Mouse (Mus musculus): ENCODE measurements at regions not wholly inside any gene's neighbourhood (a gene's known extent, or its start where the extent isn't known, plus 50 kb on each side); places are given as distances from the start of the nearest gene placed in this dataset.
A peak's percentile ranks its signal among the peaks of the same experiment; 100 is the strongest.

DNA sequence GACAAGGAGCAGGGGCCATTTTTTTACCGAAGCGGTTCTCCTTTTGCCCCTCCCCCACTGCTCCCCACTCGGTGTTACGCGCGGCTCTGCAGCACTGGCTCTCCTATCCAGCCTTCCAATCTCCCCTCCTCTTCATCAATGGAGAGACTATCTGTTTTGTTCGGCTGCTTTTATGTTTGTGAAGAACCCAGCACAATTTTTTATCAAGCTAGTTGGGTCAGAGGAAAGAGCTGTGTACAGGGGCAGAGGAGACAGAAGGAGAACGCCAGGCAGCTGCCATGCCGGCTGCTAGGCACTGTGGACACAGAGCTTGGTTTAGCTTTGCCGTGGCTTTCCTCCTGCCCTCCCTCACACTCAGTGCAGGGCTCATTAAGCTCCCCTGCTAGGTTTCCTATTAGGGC, 280.3 kb downstream of the Sox11 start:
- DNase-seq (ENCODE audit: low spot score in 2 of 2): peak in 1 of 2 experiments; percentile 31

DNA sequence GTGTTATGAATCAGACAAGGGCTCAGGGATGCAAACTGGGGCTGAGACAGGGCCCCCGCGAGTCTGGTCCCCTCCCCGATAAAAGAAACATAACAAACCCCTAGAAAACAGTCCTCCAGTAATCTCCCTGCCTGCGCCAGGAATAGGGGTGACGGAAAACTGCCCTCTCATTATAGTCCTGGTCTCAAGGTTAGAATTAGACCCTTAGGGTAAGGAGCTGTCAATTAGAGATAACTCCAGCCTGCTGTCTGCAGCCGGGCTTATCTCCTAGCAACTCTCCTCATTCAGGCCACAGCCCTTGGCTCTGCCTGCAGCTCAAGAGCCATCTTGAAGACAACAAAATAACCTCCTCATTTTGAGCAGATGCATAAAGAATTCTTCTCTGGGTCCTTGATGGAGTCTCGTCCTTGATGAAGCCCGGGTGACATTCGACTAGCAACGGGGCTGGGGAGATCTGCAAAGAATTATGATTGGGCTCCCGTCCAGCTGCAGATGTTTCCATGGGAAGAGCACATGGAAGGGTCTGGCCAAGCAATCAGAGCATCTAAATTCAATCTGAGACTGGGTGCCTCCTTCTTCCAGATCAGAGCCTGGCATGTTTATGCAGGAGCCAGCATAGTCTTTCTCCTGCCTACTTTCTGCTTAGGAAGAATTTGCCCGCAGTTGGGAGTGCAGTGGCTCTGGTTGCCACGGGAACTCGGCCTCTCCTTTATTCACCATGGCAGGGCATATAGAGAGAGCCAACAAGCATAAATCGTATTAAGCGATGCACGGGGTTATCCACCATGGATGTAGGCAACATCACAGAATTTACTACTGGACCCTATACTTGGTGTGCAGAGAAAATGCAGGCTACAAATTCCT, 281.2 kb downstream of the Sox11 start:
- DNase-seq (ENCODE audit: low spot score in 2 of 2): peak in 1 of 2 experiments; percentile 35

DNA sequence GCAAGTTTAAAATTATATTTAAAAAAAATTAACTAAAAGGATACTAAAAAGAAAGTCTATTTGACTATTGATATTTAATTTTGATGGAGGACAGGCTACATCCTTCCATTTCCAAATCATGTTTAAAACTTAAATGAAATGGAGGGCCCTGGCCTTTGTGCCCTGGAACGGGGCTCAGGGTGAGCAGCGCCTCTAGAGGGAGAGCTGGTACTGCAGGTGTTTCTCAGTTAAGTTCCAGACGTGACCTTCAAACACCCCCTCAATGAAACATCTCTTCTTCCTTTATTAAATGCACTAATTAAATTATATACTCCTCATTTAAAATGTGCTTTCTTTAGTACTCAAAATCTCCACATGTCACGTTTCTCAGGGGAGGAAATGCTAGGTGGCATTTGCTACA, 282.5 kb downstream of the Sox11 start:
- DNase-seq (ENCODE audit: low spot score in 2 of 2): no peak

DNA sequence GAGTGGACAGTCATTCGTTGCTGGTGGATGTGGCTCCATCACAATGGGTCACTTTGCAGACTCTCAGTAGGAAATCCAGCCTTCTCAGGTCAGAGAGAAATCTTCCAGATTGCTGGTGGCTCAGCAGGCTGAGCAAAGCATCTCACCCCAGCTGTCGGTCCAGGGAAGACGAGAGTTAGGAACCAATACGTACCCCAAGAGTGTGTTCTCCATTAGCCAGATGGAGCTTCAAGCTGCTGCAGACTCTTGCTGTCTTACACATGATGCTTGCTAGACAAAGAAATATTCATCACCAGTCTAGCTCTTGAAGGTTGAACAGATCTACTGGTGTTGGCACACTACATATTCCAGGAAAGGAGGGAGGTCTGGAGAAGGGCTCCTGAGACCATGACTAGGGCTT, 288.0 kb downstream of the Sox11 start:
- DNase-seq (ENCODE audit: low spot score in 2 of 2): no peak

DNA sequence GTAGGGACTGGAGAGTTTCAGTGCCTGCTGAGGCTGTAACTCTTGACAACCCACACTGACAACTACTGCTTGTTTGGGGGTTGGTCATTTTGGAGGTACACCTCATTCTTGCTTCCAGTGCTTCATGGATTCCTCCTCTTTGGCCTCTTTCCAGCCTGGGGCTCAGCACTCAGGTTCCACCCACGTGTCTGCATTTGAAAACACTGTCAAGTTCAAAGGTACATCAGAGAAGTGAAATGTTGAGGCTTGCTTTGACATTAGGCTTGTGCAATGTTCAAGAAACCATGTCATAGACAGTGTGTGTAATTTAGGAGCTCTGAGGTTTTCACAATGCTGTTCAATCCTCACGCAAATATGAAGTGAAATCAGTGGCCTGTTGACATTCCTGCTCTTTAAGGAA, 304.5 kb downstream of the Sox11 start:
- no peak for DNase-seq (ENCODE audit: low spot score in 2 of 2)

DNA sequence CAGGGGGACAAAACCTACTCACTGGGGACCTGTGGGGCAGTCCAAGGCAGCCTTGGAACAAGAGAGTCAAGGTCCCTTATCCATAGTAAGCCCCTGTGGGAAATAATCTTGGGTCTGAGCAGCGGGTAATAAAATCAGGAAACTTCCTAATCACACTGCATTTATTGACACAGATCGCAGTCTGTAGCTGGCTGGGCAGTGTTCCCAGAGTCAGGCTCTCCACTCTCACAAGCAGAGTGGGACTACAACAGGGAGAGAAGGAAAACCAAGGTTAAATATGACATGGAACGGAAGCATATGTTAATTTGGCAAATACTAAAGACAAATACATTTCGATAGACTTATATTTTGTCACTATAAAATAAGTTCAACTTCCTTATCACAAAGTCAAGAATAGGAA, 322.6 kb downstream of the Sox11 start:
- DNase-seq (ENCODE audit: low spot score in 2 of 2): no peak

DNA sequence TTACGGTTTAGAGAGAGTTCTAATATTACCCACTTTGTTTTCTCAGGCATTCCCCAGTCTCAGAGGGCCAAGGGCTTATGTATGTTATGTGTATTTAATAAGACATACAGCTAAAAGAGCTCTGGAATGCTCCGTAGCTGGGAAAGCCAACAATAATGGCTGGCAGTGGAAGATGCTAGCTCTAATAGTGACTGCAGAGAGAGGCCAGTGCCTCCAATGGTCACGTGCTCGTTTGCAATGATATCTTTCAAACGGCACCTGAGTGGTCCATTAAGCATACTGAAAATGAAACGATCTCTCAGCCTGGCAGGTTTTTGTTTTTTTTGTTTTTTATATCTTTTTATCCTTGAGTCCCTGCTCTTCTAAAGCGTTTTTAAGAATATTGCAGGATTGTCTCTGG, 324.0 kb downstream of the Sox11 start:
- no peak for DNase-seq (ENCODE audit: low spot score in 2 of 2)

DNA sequence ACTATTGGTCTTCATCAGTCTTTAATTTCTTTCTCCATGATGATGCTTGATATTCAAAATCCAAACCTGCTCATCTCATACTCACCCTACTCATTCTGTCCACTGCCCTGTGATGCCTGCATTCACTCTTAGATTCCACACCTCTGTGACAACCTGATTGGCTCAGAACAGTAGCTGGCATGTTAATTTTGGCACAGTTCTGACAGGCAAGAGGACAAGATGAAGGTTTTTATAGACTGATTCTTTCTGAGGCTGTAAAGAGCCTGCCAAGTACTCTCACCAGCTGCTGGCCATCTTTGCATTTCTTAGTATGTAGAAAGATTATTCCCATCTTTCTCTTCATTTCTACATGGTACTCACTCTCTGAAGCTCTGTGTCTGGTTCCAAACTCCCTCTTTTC, 343.1 kb downstream of the Sox11 start:
- DNase-seq (ENCODE audit: low spot score in 2 of 2): no peak

DNA sequence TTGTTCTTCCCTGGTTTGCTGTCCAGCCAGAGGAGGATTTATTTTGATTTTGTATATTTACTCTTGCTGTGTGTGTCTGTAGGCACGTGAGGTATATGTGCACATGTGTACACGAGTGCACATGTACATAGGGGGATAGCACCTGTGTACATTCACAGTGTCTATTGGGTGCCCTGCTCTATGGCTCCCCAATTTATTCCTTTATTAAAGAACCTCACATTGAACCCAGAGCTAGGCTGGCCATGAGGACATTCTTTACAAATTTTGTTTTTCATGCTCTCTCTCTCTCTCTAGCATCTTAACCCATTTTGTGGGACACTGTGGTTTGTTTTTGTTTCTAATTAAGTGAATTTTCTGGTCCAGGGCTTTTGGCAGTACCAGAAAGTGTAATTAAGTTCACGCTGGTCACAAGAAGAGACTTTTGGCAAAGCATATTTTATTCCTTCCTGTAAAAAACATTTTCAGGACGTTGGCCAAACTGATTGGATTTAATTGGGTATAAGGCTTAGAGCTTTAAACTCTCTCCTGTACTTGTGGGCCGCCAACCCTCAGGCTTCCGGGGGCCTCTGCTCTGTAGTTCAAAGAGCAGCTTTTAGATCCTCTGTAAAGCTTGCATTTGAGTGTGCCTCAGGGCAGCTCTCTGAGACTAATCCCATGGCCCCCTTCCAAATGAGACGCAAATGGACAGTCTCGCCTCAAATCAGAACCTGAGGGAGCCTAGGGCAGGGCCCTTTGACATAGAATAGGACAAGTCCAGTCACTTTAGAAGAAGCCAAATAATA, 365.9 kb downstream of the Sox11 start:
- no peak for DNase-seq (ENCODE audit: low spot score in 2 of 2)

DNA sequence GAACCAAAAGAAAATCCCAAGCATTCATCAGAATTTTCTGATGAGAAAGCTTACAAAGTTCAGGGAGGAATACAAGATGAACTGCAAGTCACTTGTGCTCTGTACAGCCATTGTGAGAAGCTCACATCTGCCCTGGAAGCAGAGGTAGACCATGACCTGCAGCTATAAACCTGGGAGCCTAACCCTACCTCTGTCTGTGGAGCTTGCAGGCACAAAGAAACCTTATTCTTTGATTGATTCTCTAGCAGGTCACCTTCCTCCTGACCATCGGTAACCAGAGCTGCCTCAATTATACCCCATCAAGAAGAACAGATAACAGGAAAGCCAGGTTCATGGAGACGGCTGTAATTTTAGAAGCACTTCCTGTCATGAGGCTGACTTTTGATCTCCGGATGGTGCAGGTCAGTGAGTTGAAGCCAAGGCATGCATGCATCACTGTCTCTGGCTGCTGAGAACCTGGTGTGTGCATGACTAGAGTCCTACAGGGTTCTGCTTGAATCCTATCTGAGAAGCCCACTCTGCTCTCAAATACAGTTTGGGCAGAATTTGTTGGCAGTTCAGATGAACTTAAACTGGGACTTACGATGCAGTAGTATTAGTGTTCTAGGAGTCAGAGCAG, 369.8 kb downstream of the Sox11 start:
- no peak for DNase-seq (ENCODE audit: low spot score in 2 of 2)

DNA sequence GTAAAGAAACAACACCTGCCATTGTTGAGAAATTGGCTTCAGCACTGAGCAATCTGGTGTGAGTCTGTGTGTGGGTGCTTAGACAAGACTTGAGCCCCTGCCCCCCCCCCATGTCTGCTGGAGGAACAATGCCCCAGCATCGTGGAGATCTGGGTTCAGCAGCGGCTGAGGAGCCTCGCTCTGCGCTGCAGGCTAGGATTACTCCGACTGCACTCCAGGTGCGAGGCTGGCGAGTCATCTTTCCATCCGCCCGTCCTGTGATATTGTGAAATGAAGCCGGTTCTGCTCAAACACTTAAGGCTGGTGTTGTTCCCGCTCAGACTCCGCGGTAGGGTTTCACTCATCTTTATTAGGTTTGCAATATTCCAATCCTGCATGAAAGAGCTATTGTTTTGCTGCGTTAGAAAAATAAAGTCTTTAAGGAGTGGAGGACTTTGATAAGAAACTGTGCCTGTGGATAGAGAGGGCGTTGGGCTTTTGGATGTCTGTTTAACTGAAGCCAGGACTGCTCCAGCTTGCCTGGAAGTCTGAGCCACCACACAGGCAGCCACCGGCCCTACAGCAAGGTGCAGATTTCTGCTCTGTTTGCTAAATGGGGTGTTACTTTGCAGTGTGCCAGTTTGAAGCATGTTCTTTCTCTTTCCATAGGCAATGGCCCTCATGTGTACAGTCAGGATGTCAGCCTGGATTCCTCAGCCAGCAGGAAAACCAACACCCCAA, 375.2 kb downstream of the Sox11 start:
- no peak for DNase-seq (ENCODE audit: low spot score in 2 of 2)

DNA sequence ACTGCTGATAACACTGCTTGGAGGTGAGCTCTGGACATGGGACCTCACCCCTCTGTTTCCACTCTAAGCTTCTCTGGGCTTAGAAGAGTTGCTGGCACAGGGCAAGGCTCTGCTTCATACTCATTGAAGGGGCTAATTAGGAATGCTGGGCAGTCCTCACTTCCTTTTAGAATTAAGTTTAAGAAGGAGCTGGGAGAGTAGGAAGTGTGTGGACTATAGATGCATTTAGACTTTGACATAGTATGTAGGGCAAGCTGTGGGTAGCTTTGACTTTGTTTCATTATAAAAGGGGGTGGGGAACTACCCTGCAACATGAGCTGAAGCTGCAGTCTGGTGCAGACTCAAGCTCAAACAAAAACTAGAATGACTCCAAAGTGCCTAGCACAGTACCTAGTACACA, 378.5 kb downstream of the Sox11 start:
- DNase-seq (ENCODE audit: low spot score in 2 of 2): no peak

DNA sequence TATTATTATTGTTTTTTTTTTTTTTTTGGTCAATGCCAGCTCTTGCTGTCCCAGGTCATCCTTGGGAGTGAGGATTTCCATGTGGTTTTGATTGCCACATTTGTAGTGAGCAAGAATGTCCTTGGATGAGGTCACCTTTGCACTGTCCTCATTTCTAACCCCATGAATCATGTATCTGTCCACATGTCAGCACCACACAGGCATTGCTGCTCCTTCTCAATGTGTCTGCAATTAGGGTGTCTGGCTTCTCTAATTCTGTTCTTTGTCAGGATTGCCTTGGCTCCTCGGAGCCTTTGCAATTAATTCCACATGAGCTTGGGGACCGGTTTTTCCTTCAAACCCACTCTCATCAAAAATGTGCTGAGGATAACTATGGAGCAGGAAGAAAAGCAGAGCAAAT, 402.5 kb downstream of the Sox11 start:
- no peak for DNase-seq (ENCODE audit: low spot score in 2 of 2)

DNA sequence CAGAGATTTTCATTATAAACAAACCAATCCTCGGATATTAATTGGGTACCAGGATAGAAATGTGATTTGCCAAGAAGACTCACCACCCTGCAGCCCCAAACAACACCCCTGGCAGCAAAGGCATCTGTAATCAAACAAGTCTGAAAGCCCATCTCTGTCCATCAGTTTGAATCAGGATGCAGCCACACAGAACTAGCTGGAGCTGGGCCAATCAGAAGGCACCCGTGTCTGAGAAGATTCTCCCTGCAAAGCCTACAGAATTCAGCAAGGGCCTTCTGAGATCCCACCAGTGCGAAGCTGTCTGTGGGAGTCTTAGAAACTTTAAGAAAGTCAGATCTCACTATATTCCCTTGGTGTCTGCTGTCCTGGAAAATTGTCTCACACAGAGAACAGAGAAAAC, 404.5 kb downstream of the Sox11 start:
- no peak for DNase-seq (ENCODE audit: low spot score in 2 of 2)

DNA sequence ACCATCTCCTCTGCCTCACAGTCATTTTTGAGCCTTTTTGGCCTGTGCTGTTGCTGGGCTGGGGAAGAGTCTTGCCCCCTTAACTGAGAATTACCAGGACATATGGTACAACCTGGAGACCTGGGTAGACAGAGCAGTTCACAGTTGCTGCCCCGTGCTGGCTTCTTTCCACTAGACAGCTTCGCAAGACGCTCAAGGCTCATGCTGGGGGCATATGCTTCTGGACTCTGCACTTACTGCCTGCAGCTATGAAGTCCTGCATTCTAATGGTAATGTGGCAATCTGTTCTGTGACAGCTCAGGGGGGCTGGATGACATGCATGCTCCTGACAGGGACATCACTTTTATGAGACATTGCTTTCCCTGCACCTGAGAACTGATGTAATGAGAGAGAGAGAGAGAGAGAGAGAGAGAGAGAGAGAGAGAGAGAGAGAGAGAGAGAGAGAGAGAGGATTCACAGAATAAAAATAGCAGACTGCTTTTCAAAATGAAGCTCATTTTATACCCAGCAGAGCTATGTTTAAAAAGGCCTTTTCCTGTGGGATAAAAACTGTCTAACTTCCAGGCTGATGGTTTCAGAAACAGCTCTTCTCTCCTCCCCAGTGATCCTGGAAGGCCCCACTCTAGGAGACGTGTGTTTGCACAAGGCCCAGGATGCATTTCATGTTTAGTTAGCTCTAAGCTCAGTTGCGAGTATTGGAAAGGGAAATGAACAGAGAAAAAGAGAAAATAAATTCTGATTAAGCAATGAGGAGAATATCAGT, 405.5 kb downstream of the Sox11 start:
- no peak for DNase-seq (ENCODE audit: low spot score in 2 of 2)

DNA sequence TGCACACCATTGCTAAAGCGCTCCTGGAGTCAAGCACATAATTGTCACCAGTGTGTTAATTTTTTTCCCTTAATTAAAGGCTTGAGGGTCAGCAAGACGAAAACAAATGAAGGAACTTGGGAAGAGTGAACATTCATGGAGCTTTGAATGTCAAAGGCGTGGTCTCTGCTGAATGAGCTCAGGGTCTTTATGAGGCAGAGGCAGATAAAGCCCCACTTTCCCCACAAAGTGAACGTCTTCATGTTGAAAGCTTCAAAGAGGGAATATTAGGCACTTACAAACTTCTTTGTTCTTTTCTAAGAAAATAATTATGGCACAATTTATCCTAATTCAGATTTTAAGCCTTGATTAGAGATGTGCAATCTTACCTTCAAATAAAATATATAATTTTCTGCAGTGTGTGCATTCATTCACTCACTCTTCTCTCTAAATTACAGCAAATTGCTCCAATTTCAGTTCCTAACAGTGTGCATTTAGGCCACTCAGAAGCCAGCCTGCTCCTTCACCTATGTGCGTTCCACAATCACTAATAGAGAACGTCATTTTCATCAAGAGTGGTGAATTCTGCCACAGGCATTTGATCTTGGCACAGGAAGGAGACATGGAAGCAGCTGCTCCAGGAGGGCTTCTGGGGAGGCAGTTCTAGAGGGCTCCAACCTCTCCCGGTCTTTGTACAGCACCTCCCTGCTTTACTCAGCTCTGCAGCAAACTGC, 412.1 kb downstream of the Sox11 start:
- DNase-seq (ENCODE audit: low spot score in 2 of 2): no peak

DNA sequence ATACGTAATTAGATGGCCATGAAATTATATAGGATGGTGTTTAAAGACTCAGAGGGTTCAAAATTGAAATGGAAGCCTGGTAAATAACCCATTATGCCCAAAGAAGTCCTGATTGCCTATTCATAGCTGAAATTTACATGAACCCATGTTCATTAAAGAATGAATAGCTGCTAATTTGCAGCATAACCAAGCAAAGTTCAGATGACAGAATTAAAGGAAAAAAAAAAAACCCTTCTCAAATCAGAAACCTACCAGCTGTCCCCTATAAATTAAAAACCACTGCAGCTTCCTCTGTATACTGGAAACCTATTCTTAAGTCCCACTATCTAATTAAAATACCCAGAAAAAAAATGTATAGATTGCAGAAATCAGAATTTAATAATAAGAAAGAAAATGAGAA, 436.2 kb downstream of the Sox11 start:
- no peak for DNase-seq (ENCODE audit: low spot score in 2 of 2)

DNA sequence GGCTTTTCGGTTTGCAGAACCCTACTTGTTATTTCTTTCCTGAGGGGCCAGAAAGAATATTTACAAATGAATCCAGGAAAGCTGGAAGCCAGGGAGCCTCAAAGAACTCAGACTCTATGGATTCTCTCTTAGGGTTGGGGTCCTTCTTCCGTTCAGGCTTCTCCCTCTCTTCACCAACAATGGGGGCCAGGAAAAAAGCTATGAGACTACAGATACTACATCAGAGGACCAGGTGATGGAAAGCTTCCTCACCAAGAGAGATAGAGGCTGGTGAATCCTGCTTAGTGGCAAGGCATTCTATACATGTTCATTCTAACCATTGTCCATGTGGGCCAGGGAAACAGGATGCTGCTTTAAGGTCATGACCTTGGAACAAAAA, 434.9 kb downstream of the Cmpk2 start:
- no peak for DNase-seq (ENCODE audit: low spot score in 2 of 2)

DNA sequence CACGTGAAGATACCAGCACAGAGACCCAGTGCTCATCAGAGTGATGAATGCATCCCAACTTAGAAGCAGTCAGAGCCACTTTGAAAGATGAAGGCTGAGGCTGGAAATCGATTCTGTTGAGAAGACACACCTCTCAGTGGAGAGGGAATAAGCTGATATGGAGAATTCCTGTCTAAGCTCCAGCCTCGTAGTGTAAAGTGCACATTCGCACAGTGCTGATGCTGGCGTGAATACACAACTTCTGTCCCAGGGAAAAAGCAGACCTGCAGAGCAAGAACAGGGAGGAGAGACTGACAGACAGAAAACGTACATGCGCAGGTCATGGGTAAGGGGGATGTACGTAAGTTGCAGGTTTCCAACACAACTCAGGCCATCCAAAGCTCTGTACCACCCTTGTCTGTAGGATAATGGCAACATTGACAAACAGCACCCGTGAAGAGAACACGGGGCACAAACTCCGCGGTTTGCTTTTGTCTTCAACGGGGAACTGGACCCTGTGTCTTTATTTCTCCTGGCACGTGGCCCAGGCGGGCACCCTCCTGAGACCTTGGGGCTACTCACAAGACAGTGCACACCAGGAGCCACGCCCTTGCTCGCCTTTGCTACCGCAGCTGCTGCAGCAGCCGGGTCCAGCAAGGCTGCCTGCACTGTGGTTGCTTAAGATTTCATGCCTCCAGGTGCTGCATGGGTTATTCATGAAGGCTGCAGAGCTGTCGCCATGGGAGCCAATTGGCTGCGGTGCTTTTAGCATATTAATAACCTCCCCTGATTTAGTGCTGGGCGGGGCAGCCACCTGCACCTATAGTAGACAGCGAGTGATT, 434.3 kb downstream of the Cmpk2 start:
- DNase-seq (ENCODE audit: low spot score in 2 of 2): peak; percentile 34 to 45

DNA sequence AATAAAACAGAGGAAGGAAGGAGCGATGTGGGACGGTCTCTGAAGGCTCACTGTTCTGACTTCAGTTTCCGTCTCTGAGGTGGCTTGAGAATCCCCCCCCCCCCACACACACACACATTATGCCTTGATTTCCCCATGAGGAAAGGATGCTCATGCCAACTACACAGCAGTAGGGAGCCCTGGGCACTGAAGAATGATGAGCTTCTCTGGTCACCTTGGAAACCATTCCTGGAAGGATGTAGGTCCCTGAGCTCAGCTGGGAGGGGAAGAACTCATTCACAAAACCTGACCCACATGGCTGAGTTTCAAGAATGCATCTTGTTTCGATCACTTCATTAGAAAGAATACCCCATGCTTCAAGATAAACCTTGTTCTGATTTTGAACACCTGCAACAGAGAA, 422.2 kb downstream of the Cmpk2 start:
- no peak for DNase-seq (ENCODE audit: low spot score in 2 of 2)
